Mouse (Mus musculus): Measurements from ENCODE around the gene Rerg. TPM values are rescaled to one million over a fixed set of nuclear protein-coding genes. Genes with fewer than 3 reads are reported as not detected.

Rerg gene
- total and polyA plus RNA-seq, 2 experiments from 2014 or later, result 1.6 to 7.3 TPM

DNA sequence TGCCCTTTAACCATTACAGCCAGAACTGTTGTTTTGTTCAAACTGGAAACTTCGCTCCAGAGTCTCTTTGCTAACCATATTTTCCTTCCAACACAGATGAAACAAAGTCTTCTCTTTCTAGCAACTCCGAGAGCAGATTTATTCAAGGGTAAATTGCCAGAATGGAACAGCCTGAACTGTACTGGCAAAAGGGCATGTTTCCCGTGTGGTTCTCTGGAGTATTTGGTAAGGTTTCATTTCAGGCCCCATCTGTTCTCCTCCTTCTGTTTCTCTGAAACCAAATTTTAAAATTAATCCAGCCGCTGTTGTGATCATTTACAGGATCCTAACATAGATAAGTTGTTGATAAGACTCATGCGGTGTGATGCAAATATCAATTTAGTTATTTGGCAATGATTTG is 82.3 kb downstream of the Rerg start:
- no peak for TF ChIP-seq CTCF (IDR thresholded peaks at IDR 0.05; ENCODE audit: low read depth)
- no peak for DNase-seq (ENCODE audit: low spot score)
- H3K27me3 ChIP-seq (ENCODE audit: insufficient read depth, low read length), result no peaks in the 10 kb centered on the region
- no peaks in the 10 kb centered on the region for H3K4me1 ChIP-seq (ENCODE audit: insufficient read depth, low read length)
- H3K9me3 ChIP-seq (ENCODE audit: low read length), result no peaks in the 10 kb centered on the region
- no peaks in the 10 kb centered on the region for H3K36me3 ChIP-seq (ENCODE audit: insufficient read depth, low read length)
- no peak for ATAC-seq
- 59% methylated on average over 5 of the region's 5 CpGs for WGBS
- H3K4me3 ChIP-seq (ENCODE audit: low read length), result no peak overlapping the region
- H3K9ac ChIP-seq (replicated peaks; ENCODE audit: low read length), result no peak overlapping the region
- H3K27ac ChIP-seq, result no peak overlapping the region
- H3K4me2 ChIP-seq (ENCODE audit: low read depth, low read length), result no peak overlapping the region

GRCm38 (mm10) chr6:137087470-137087869 is 82.8 kb downstream of the Rerg start:
- H3K4me3 ChIP-seq (ENCODE audit: low read length), result no peak overlapping the region
- H3K9ac ChIP-seq (replicated peaks; ENCODE audit: low read length), result no peak overlapping the region
- no peak overlapping the region for H3K27ac ChIP-seq
- TF ChIP-seq CTCF (IDR thresholded peaks at IDR 0.05; ENCODE audit: low read depth), result no peak
- H3K4me2 ChIP-seq (ENCODE audit: low read depth, low read length), result no peak overlapping the region
- no peaks in the 10 kb centered on the region for H3K9me3 ChIP-seq (ENCODE audit: low read length)
- no peaks in the 10 kb centered on the region for H3K4me1 ChIP-seq (ENCODE audit: insufficient read depth, low read length)
- WGBS, result 73% methylated on average over 3 of the region's 3 CpGs
- DNase-seq (ENCODE audit: low spot score) (no peak), ATAC-seq (no peak)
- no peaks in the 10 kb centered on the region for H3K36me3 ChIP-seq (ENCODE audit: insufficient read depth, low read length)
- H3K27me3 ChIP-seq (ENCODE audit: insufficient read depth, low read length), result no peaks in the 10 kb centered on the region

- Histone ChIP-seq H3K4me3 (ENCODE audit: low read length) (no peak overlapping the region), H3K9me3 (ENCODE audit: low read length) (no peaks in the 10 kb centered on the region), H3K36me3 (ENCODE audit: insufficient read depth, low read length) (no peaks in the 10 kb centered on the region), H3K4me1 (ENCODE audit: insufficient read depth, low read length) (no peaks in the 10 kb centered on the region), H3K27me3 (ENCODE audit: insufficient read depth, low read length) (no peaks in the 10 kb centered on the region), H3K9ac (replicated peaks; ENCODE audit: low read length) (no peak overlapping the region), H3K4me2 (ENCODE audit: low read depth, low read length) (no peak overlapping the region), H3K27ac (no peak overlapping the region)
- DNase-seq (ENCODE audit: low spot score) (no peak), ATAC-seq (no peak)
- WGBS, result 88% methylated on average over 6 of the region's 6 CpGs
- TF ChIP-seq CTCF (IDR thresholded peaks at IDR 0.05; ENCODE audit: low read depth), result no peak
Observed at GRCm38 (mm10) chr6:137079701-137080100, 90.6 kb downstream of the Rerg start.

- Histone ChIP-seq H3K9ac (replicated peaks; ENCODE audit: low read length) (no peak overlapping the region), H3K27ac (no peak overlapping the region), H3K4me3 (ENCODE audit: low read length) (no peak overlapping the region), H3K9me3 (ENCODE audit: low read length) (no peaks in the 10 kb centered on the region), H3K27me3 (ENCODE audit: insufficient read depth, low read length) (no peaks in the 10 kb centered on the region), H3K36me3 (ENCODE audit: insufficient read depth, low read length) (no peaks in the 10 kb centered on the region), H3K4me2 (ENCODE audit: low read depth, low read length) (no peak overlapping the region), H3K4me1 (ENCODE audit: insufficient read depth, low read length) (no peaks in the 10 kb centered on the region)
- WGBS, result 89% methylated on average over 13 of the region's 13 CpGs
- no peak for ATAC-seq
- TF ChIP-seq CTCF (IDR thresholded peaks at IDR 0.05; ENCODE audit: low read depth), result no peak
- DNase-seq (ENCODE audit: low spot score), result no peak
Observed at GRCm38 (mm10) chr6:137076731-137077130, 93.6 kb downstream of the Rerg start.

DNA sequence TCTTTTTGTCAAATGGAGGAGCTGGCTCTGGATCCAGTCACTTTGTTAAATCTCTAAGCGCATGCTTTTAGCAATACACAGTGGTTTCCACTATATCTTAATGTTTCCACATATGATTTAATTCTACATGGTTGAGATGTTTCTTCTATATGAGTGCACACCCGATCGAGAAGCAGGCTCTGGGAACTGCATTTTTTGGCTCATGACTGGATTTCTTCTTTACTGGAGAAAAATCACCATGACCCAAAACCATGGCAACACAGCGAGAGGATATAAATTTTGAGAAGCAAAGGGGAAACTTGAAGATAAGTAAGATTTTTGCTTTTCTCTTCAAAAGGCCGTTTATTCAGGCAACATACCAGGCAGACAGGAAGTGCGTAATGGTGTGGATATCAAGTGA is 94.1 kb downstream of the Rerg start:
- Histone ChIP-seq H3K9me3 (ENCODE audit: low read length) (no peaks in the 10 kb centered on the region), H3K27ac (no peak overlapping the region), H3K4me3 (ENCODE audit: low read length) (no peak overlapping the region), H3K36me3 (ENCODE audit: insufficient read depth, low read length) (no peaks in the 10 kb centered on the region), H3K27me3 (ENCODE audit: insufficient read depth, low read length) (no peaks in the 10 kb centered on the region), H3K9ac (replicated peaks; ENCODE audit: low read length) (no peak overlapping the region), H3K4me2 (ENCODE audit: low read depth, low read length) (no peak overlapping the region), H3K4me1 (ENCODE audit: insufficient read depth, low read length) (no peaks in the 10 kb centered on the region)
- TF ChIP-seq CTCF (IDR thresholded peaks at IDR 0.05; ENCODE audit: low read depth), result no peak
- WGBS, result 64% methylated on average over 6 of the region's 6 CpGs
- no peak for DNase-seq (ENCODE audit: low spot score)
- ATAC-seq, result no peak

GRCm38 (mm10) chr6:137072256-137072655 is 98.0 kb downstream of the Rerg start:
- H3K36me3 ChIP-seq (ENCODE audit: insufficient read depth, low read length), result no peaks in the 10 kb centered on the region
- H3K4me3 ChIP-seq (ENCODE audit: low read length), result no peak overlapping the region
- H3K4me1 ChIP-seq (ENCODE audit: insufficient read depth, low read length), result no peaks in the 10 kb centered on the region
- H3K27ac ChIP-seq, result no peak overlapping the region
- H3K9me3 ChIP-seq (ENCODE audit: low read length), result no peaks in the 10 kb centered on the region
- ATAC-seq (no peak), DNase-seq (ENCODE audit: low spot score) (no peak)
- 55% methylated on average over 8 of the region's 8 CpGs for WGBS
- H3K4me2 ChIP-seq (ENCODE audit: low read depth, low read length), result no peak overlapping the region
- no peak for TF ChIP-seq CTCF (IDR thresholded peaks at IDR 0.05; ENCODE audit: low read depth)
- H3K27me3 ChIP-seq (ENCODE audit: insufficient read depth, low read length), result no peaks in the 10 kb centered on the region
- no peak overlapping the region for H3K9ac ChIP-seq (replicated peaks; ENCODE audit: low read length)

DNA sequence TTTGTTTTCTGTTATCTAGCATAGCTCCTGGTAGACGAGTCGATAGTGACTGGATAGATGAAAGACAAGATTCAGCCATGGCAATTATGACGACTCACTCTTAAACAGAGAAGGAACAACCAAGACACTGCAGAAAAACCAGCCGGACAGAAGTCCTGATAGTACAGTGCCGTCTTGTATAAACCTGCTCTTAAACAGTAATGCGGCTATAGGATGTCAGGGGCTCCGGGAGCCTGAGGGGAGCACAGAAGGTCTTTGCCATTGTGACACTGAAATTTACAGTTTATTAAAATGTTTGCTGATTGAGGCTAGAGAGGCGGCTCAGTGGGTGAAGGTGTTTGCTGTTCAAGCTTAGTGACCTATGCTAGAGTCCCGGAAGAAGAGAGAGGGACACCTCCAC is 98.8 kb downstream of the Rerg start:
- H3K36me3 ChIP-seq (ENCODE audit: insufficient read depth, low read length), result no peaks in the 10 kb centered on the region
- H3K9ac ChIP-seq (replicated peaks; ENCODE audit: low read length), result no peak overlapping the region
- TF ChIP-seq CTCF (IDR thresholded peaks at IDR 0.05; ENCODE audit: low read depth), result no peak
- H3K4me2 ChIP-seq (ENCODE audit: low read depth, low read length), result no peak overlapping the region
- H3K4me3 ChIP-seq (ENCODE audit: low read length), result no peak overlapping the region
- 90% methylated on average over 9 of the region's 9 CpGs for WGBS
- H3K9me3 ChIP-seq (ENCODE audit: low read length), result no peaks in the 10 kb centered on the region
- no peak overlapping the region for H3K27ac ChIP-seq
- H3K27me3 ChIP-seq (ENCODE audit: insufficient read depth, low read length), result no peaks in the 10 kb centered on the region
- no peak for ATAC-seq
- no peaks in the 10 kb centered on the region for H3K4me1 ChIP-seq (ENCODE audit: insufficient read depth, low read length)
- no peak for DNase-seq (ENCODE audit: low spot score)

Measured in hindbrain, postnatal 0 days (tissue).